ENCODE assay signal across 27 mouse cellular contexts in the genomic region with DNA sequence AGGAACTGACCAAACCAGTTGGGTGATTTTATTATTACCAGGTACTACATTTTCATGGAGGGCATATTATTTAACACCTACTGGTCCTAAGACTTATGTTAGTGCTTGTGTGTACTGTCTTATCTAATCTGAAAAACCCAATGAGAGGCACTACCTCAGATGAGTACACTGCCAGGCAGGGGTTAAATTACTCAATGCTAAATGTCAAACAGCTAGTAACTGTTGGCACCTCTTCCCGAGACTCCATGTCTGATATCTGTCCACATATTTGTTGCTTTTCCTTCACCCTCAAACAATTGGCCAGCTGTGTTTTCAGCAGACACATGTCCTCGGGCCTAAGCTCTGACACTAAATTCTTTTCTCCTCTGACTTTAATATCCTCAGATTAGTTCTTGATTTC.
DNase-seq lines count a peak whose midpoint lies in the region; ATAC-seq and TF ChIP-seq lines count a peak whose summit lies in the region.
"Had no signal": no experiment of that assay in that cellular context is flagged by ENCODE, and none has a peak within 500 bp of the region (broad histone marks: within the 10 kb centered on the region; RNA-seq: fewer than 3 reads in every experiment).

No protein-coding gene starts in this region.

- intact Hi-C loops in heart, adult 2 months (cut with DNase I): loop anchor here (5.0 kb wide), 2 partner anchors 56 to 131 kb away; a partner anchor contains a TSS
- intact Hi-C loops in heart, postnatal 10 days (cut with DNase I): loop anchor here (5.0 kb wide), 2 partner anchors 56 to 96 kb away; no protein-coding TSS in a partner anchor

- no peak overlapping the region for H3K4me2 ChIP-seq in heart, embryonic 11.5 days
- H3K4me2 ChIP-seq: forebrain, embryonic 15.5 days; hindbrain, embryonic 14.5 days; limb, embryonic 15.5 days; lung, embryonic 15.5 days; midbrain, embryonic 13.5 days had no signal

- H3K27ac ChIP-seq in heart, adult 2 months: peak overlapping the region; percentile 78
- H3K27ac ChIP-seq in heart, embryonic 11.5 days (ENCODE audit: low read depth, low read length): no peak overlapping the region
- H3K27ac ChIP-seq: embryonic facial prominence, embryonic 10.5 days; forebrain, embryonic 15.5 days; hindbrain, embryonic 14.5 days; limb, embryonic 15.5 days; liver, embryonic 14.5 days; lung, embryonic 15.5 days; midbrain, embryonic 13.5 days had no signal

- H3K36me3 ChIP-seq in heart, adult 2 months (ENCODE audit: control insufficient read depth, insufficient read depth, low read length): peaks cover 24% of the 10 kb centered on the region
- H3K36me3 ChIP-seq in heart, embryonic 11.5 days (ENCODE audit: control insufficient read depth, insufficient read depth, low read length): no peaks in the 10 kb centered on the region
- H3K36me3 ChIP-seq: embryonic facial prominence, embryonic 10.5 days; forebrain, embryonic 15.5 days; G1E; limb, embryonic 15.5 days; lung, embryonic 15.5 days; midbrain, embryonic 13.5 days had no signal

- no peak for TF ChIP-seq EP300 in heart, adult 2 months (IDR thresholded peaks at IDR 0.05; ENCODE audit: insufficient read depth, low read depth, low read length)

- no peak for DNase-seq in heart, adult 2 months
- no peak for DNase-seq in heart, adult 18-20 months
- peak; percentile 27 to 34 for DNase-seq in heart, postnatal 10 days
- DNase-seq in lung, postnatal 10 days: peak; percentile 22
- DNase-seq in lung, postnatal 4 days: no peak
- DNase-seq: adrenal gland, postnatal 10 days; B cell, adult 2 months; cerebellum, adult 8-10 months; gastrocnemius, postnatal 25 days; heart, postnatal 4 days; left cerebral cortex, postnatal 4 days; thymus, adult 18-20 months; thymus, postnatal 36 days had no signal

- no peak for ATAC-seq in heart, embryonic 11.5 days (replicated peaks; ENCODE audit: insufficient number of reproducible peaks, low FRiP score, low TSS enrichment)
- no peak for ATAC-seq in frontal cortex, adult (ENCODE audit: low TSS enrichment)
- ATAC-seq: activated CD4-positive, CD25-positive, alpha-beta regulatory T cell, adult 4 months; forebrain, embryonic 15.5 days; inflammation-experienced regulatory T-cells, adult 6 months; midbrain, embryonic 13.5 days had no signal

- no peaks in the 10 kb centered on the region for H3K79me2 ChIP-seq in heart, adult 2 months (replicated peaks; ENCODE audit: control insufficient read depth, insufficient read depth, low read length)

- peaks cover 17% of the 10 kb centered on the region for H3K4me1 ChIP-seq in heart, adult 2 months (ENCODE audit: control insufficient read depth, insufficient read depth, low read length)
- peaks cover 18% of the 10 kb centered on the region for H3K4me1 ChIP-seq in heart, embryonic 11.5 days (ENCODE audit: control insufficient read depth, insufficient read depth, low read length)
- H3K4me1 ChIP-seq: limb, embryonic 15.5 days had no signal

- H3K9ac ChIP-seq in heart, adult 2 months (ENCODE audit: low read depth, low read length): peak overlapping the region; percentile 76
- no peak overlapping the region for H3K9ac ChIP-seq in heart, embryonic 11.5 days (ENCODE audit: low read depth, low read length)
- H3K9ac ChIP-seq: forebrain, embryonic 15.5 days; hindbrain, embryonic 14.5 days; limb, embryonic 15.5 days; liver, embryonic 14.5 days; lung, embryonic 15.5 days; midbrain, embryonic 13.5 days had no signal

- 29% methylated on average over 2 of the region's 2 CpGs for WGBS in heart, adult 2 months
- 20% methylated on average over 2 of the region's 2 CpGs for WGBS in heart, embryonic 11.5 days (ENCODE audit: insufficient replicate concordance)

- no peaks in the 10 kb centered on the region for H3K27me3 ChIP-seq in heart, adult 2 months (ENCODE audit: control insufficient read depth, insufficient read depth, low read length)
- no peaks in the 10 kb centered on the region for H3K27me3 ChIP-seq in heart, embryonic 11.5 days (ENCODE audit: control insufficient read depth, insufficient read depth, low read length)
- H3K27me3 ChIP-seq: CH12.LX; forebrain, embryonic 15.5 days; limb, embryonic 15.5 days; lung, embryonic 15.5 days; midbrain, embryonic 13.5 days had no signal

- no peak for TF ChIP-seq POLR2A in heart, adult 2 months (IDR thresholded peaks at IDR 0.05; ENCODE audit: insufficient read depth, low read depth, low read length)

- peak overlapping the region; percentile 28 for H3K4me3 ChIP-seq in heart, adult 2 months
- no peak overlapping the region for H3K4me3 ChIP-seq in heart, embryonic 11.5 days (ENCODE audit: low read depth, low read length)
- H3K4me3 ChIP-seq: embryonic facial prominence, embryonic 10.5 days; forebrain, embryonic 15.5 days; limb, embryonic 15.5 days; lung, embryonic 15.5 days; megakaryocyte, embryonic 14.5 days; midbrain, embryonic 13.5 days had no signal

- H3K9me3 ChIP-seq in heart, embryonic 11.5 days (replicated peaks; ENCODE audit: control insufficient read depth, low read length): no peaks in the 10 kb centered on the region
- H3K9me3 ChIP-seq: embryonic facial prominence, embryonic 10.5 days; forebrain, embryonic 15.5 days; G1E; limb, embryonic 15.5 days; lung, embryonic 15.5 days; megakaryocyte, embryonic 14.5 days; midbrain, embryonic 13.5 days had no signal

- TF ChIP-seq CTCF in heart, adult 2 months (IDR thresholded peaks at IDR 0.05): no peak

Comparison
In these comparisons a context has a peak if more than half of its experiments do, and no peak if none do; other contexts are left out.
1. DNase-seq: peak in heart, postnatal 10 days (2 of 2) and lung, postnatal 10 days (single experiment); none in heart, adult 2 months (0 of 2), heart, adult 18-20 months (0 of 2) and lung, postnatal 4 days (0 of 2).